Mouse (Mus musculus) forebrain, embryonic 16.5 days (tissue): ENCODE data around the gene Calhm3. TPM values are rescaled to one million over a fixed set of nuclear protein-coding genes. Genes with fewer than 3 reads are reported as not detected.

Experiments
- ATAC-seq: fragments of 200-750 bp; cut with Nextera tagmentation; 2 replicates; pipeline ENCODE4 v1.8.0; 2017; ENCODE audit warnings: mild to moderate bottlenecking, moderate library complexity
- H3K27ac ChIP-seq: fragments of 300-500 bp; sonication (generic); 2 replicates; pipeline ENCODE4 v1.5.1; 2014; ENCODE audit warnings: low read length, control low read depth
- H3K27me3 ChIP-seq: fragments of 300-500 bp; sonication (generic); replicated peaks from 2 replicates; pipeline ENCODE4 v1.6.1; 2014; ENCODE audit warnings: low read length; ENCODE audit not compliant: control insufficient read depth, insufficient read depth
- H3K36me3 ChIP-seq: fragments of 300-500 bp; sonication (generic); 2 replicates; pipeline ENCODE4 v1.6.1; 2014; ENCODE audit not compliant: control insufficient read depth, insufficient read depth
- H3K4me1 ChIP-seq: fragments of 300-500 bp; sonication (generic); replicated peaks from 2 replicates; pipeline ENCODE4 v1.6.1; 2014; ENCODE audit warnings: low read length; ENCODE audit not compliant: control insufficient read depth, insufficient read depth
- H3K4me2 ChIP-seq: fragments of 300-500 bp; sonication (generic); 2 replicates; pipeline ENCODE4 v1.6.1; 2014; ENCODE audit warnings: mild to moderate bottlenecking, low read length, control low read depth
- H3K4me3 ChIP-seq: fragments of 300-500 bp; sonication (generic); replicated peaks from 2 replicates; pipeline ENCODE4 v1.5.1; 2014; ENCODE audit warnings: mild to moderate bottlenecking, low read length, control low read depth
- H3K9ac ChIP-seq: fragments of 300-500 bp; sonication (generic); replicated peaks from 2 replicates; pipeline ENCODE4 v1.6.1; 2014; ENCODE audit warnings: low read depth, low read length, control low read depth
- H3K9me3 ChIP-seq: fragments of 300-500 bp; sonication (generic); 2 replicates; pipeline ENCODE4 v1.6.1; 2016; ENCODE audit warnings: low read length; ENCODE audit not compliant: control insufficient read depth
- WGBS: fragments of 180-500 bp; shearing (Covaris S2); extraction: QIAGEN DNeasy Blood & Tissue Kit; methylation state at CpG from one replicate; pipeline ENCODE4 v1.1.7; 2014; 5-methylcytosine and 5-hydroxymethylcytosine counted together
- polyA plus RNA-seq: library from polyadenylated mRNA; unstranded; fragments of >200 nt; fragmentation: Nextera tagmentation; extraction: Ambion mirVana; gene quantifications from 2 replicates; pipeline ENCODE4 v1.2.1, GENCODE M21; 2015

Gene Calhm3
- polyA plus RNA-seq = not detected in 2 replicates

- Histone ChIP-seq H3K4me1 (no peaks in the 10 kb centered on the region), H3K36me3 (no peaks in the 10 kb centered on the region), H3K4me2 (no peak within 1 kb of the TSS), H3K9me3 (no peaks in the 10 kb centered on the region), H3K27ac (no peak within 1 kb of the TSS), H3K27me3 (no peaks in the 10 kb centered on the region), H3K9ac (no peak within 1 kb of the TSS), H3K4me3 (no peak within 1 kb of the TSS)
- WGBS = 85% methylated on average over 11 of the region's 11 CpGs
- ATAC-seq = no peak
Measured at GRCm38 (mm10) chr19:47157664-47158063, at the start of gene Calhm3. Gene Calhm3, minus strand, starts transcription at chr19:47157764.

GRCm38 (mm10) chr19:47206126-47206525, 48.6 kb upstream of the Calhm3 start:
- WGBS = 84% methylated on average over 1 of the region's 1 CpGs

GRCm38 (mm10) chr19:47204653-47205052, 47.1 kb upstream of the Calhm3 start:
- no peaks in the 10 kb centered on the region for H3K36me3 ChIP-seq
- ATAC-seq = no peak
- WGBS = 88% methylated on average over 6 of the region's 6 CpGs
- H3K9ac ChIP-seq = no peak overlapping the region
- no peak overlapping the region for H3K27ac ChIP-seq
- H3K4me1 ChIP-seq = no peaks in the 10 kb centered on the region
- H3K9me3 ChIP-seq = no peaks in the 10 kb centered on the region
- H3K4me3 ChIP-seq = no peak overlapping the region
- H3K4me2 ChIP-seq = no peak overlapping the region
- no peaks in the 10 kb centered on the region for H3K27me3 ChIP-seq

More at GRCm38 (mm10) chr19:47206126-47206525, 48.6 kb upstream of the Calhm3 start:
- Histone ChIP-seq H3K27me3 (no peaks in the 10 kb centered on the region), H3K4me2 (no peak overlapping the region), H3K27ac (no peak overlapping the region), H3K9me3 (no peaks in the 10 kb centered on the region), H3K4me1 (no peaks in the 10 kb centered on the region), H3K9ac (no peak overlapping the region), H3K36me3 (no peaks in the 10 kb centered on the region), H3K4me3 (no peak overlapping the region)
- ATAC-seq = no peak

- 92% methylated on average over 6 of the region's 6 CpGs for WGBS
- Histone ChIP-seq H3K9ac (no peak overlapping the region), H3K4me1 (no peaks in the 10 kb centered on the region), H3K27me3 (no peaks in the 10 kb centered on the region), H3K4me3 (no peak overlapping the region), H3K36me3 (no peaks in the 10 kb centered on the region), H3K27ac (no peak overlapping the region), H3K4me2 (no peak overlapping the region), H3K9me3 (no peaks in the 10 kb centered on the region)
- no peak for ATAC-seq
Measured at GRCm38 (mm10) chr19:47203042-47203441, 45.5 kb upstream of the Calhm3 start.

- Histone ChIP-seq H3K27me3 (no peaks in the 10 kb centered on the region), H3K4me3 (no peak overlapping the region), H3K9ac (no peak overlapping the region), H3K27ac (no peak overlapping the region), H3K4me2 (no peak overlapping the region), H3K4me1 (no peaks in the 10 kb centered on the region), H3K36me3 (no peaks in the 10 kb centered on the region), H3K9me3 (no peaks in the 10 kb centered on the region)
- WGBS = 69% methylated on average over 6 of the region's 6 CpGs
- no peak for ATAC-seq
Measured at GRCm38 (mm10) chr19:47202429-47202828, 44.9 kb upstream of the Calhm3 start.

GRCm38 (mm10) chr19:47201972-47202371, 44.4 kb upstream of the Calhm3 start:
- WGBS = 62% methylated on average over 12 of the region's 12 CpGs
- H3K27me3 ChIP-seq = no peaks in the 10 kb centered on the region
- H3K27ac ChIP-seq = no peak overlapping the region
- H3K4me2 ChIP-seq = no peak overlapping the region
- no peaks in the 10 kb centered on the region for H3K4me1 ChIP-seq
- no peaks in the 10 kb centered on the region for H3K9me3 ChIP-seq
- no peak overlapping the region for H3K9ac ChIP-seq
- H3K4me3 ChIP-seq = no peak overlapping the region
- H3K36me3 ChIP-seq = no peaks in the 10 kb centered on the region
- ATAC-seq = no peak

GRCm38 (mm10) chr19:47198671-47199350, 41.2 kb upstream of the Calhm3 start:
- no peak for ATAC-seq
- H3K36me3 ChIP-seq = no peaks in the 10 kb centered on the region
- no peaks in the 10 kb centered on the region for H3K4me1 ChIP-seq
- no peak overlapping the region for H3K9ac ChIP-seq
- 77% methylated on average over 13 of the region's 13 CpGs for WGBS
- no peaks in the 10 kb centered on the region for H3K27me3 ChIP-seq
- no peak overlapping the region for H3K27ac ChIP-seq
- H3K4me2 ChIP-seq = no peak overlapping the region
- no peak overlapping the region for H3K4me3 ChIP-seq
- H3K9me3 ChIP-seq = no peaks in the 10 kb centered on the region

GRCm38 (mm10) chr19:47192158-47192557, 34.6 kb upstream of the Calhm3 start:
- Histone ChIP-seq H3K36me3 (no peaks in the 10 kb centered on the region), H3K4me1 (peaks cover 6% of the 10 kb centered on the region), H3K27ac (no peak overlapping the region), H3K27me3 (no peaks in the 10 kb centered on the region), H3K4me2 (no peak overlapping the region), H3K4me3 (no peak overlapping the region), H3K9me3 (no peaks in the 10 kb centered on the region), H3K9ac (no peak overlapping the region)
- no peak for ATAC-seq
- WGBS = 90% methylated on average over 5 of the region's 5 CpGs

GRCm38 (mm10) chr19:47188515-47189128, 31.1 kb upstream of the Calhm3 start:
- H3K27ac ChIP-seq = no peak overlapping the region
- WGBS = 50% methylated on average over 11 of the region's 11 CpGs
- ATAC-seq = peak; percentile 83

More at GRCm38 (mm10) chr19:47188515-47189128, 31.1 kb upstream of the Calhm3 start:
- Histone ChIP-seq H3K27me3 (no peaks in the 10 kb centered on the region), H3K4me2 (no peak overlapping the region), H3K9me3 (no peaks in the 10 kb centered on the region), H3K36me3 (no peaks in the 10 kb centered on the region), H3K4me3 (no peak overlapping the region), H3K9ac (no peak overlapping the region), H3K4me1 (peaks cover 6% of the 10 kb centered on the region)
